Mouse (Mus musculus): ENCODE measurements around the gene Bdnf. TPM values are rescaled to one million over a fixed set of nuclear protein-coding genes. Genes with fewer than 3 reads are reported as not detected.

Bdnf gene
- polyA plus RNA-seq, 1 experiment = 3.3 TPM

GRCm38 (mm10) chr2:109694116-109694837 is 19.8 kb downstream of the Bdnf start:
- peak overlapping the region; percentile 94 for H3K4me2 ChIP-seq (ENCODE audit: low read depth)
- H3ac ChIP-seq (ENCODE audit: control insufficient read depth, insufficient read length) = peak overlapping the region; percentile 67
- peaks cover 51% of the 10 kb centered on the region for H3K79me2 ChIP-seq (ENCODE audit: control insufficient read depth, insufficient read depth)
- TF ChIP-seq MYOG (IDR thresholded peaks at IDR 0.05; ENCODE audit: control insufficient read depth in 1 of 3, insufficient read depth in 1 of 3, insufficient read length in 2 of 3, low read depth in 2 of 3) (peak in 2 of 3 experiments; percentile 25 to 78), USF1 (IDR thresholded peaks at IDR 0.05; ENCODE audit: low read depth) (no peak), MYOD1 (IDR thresholded peaks at IDR 0.05; ENCODE audit: control insufficient read depth in 1 of 3, insufficient read length in 2 of 3, low read depth in 2 of 3) (peak in 2 of 3 experiments; percentile 62 to 67), SRF (IDR thresholded peaks at IDR 0.05; ENCODE audit: control insufficient read depth, insufficient read length, low read depth) (no peak), TCF12 (IDR thresholded peaks at IDR 0.05; ENCODE audit: insufficient read depth, poor library complexity, severe bottlenecking) (no peak), MAX (IDR thresholded peaks at IDR 0.05; ENCODE audit: low read depth) (no peak)
- H3K36me3 ChIP-seq (ENCODE audit: control insufficient read depth, insufficient read depth) = no peaks in the 10 kb centered on the region
- peak overlapping the region; percentile 89 for H3K4me3 ChIP-seq
- H3K27me3 ChIP-seq (ENCODE audit: control insufficient read depth, insufficient read depth, insufficient read length) = no peaks in the 10 kb centered on the region

- Histone ChIP-seq H3ac (ENCODE audit: control insufficient read depth, insufficient read length) (peak overlapping the region; percentile 67), H3K36me3 (ENCODE audit: control insufficient read depth, insufficient read depth) (no peaks in the 10 kb centered on the region), H3K4me3 (peak overlapping the region; percentile 89), H3K79me2 (ENCODE audit: control insufficient read depth, insufficient read depth) (peaks cover 56% of the 10 kb centered on the region), H3K27me3 (ENCODE audit: control insufficient read depth, insufficient read depth, insufficient read length) (no peaks in the 10 kb centered on the region), H3K4me2 (ENCODE audit: low read depth) (peak overlapping the region; percentile 94)
- TF ChIP-seq MYOG (IDR thresholded peaks at IDR 0.05; ENCODE audit: control insufficient read depth in 1 of 3, insufficient read depth in 1 of 3, insufficient read length in 2 of 3, low read depth in 2 of 3) (no peak), POLR2AphosphoS2 (IDR thresholded peaks at IDR 0.05; ENCODE audit: insufficient read length, low read depth) (no peak), REST (IDR thresholded peaks at IDR 0.05; ENCODE audit: insufficient read depth, insufficient read length) (no peak), CEBPB (IDR thresholded peaks at IDR 0.05; ENCODE audit: insufficient read depth, poor library complexity, severe bottlenecking) (no peak), POLR2A (IDR thresholded peaks at IDR 0.05; ENCODE audit: insufficient read length, low read depth) (no peak), MAX (IDR thresholded peaks at IDR 0.05; ENCODE audit: low read depth) (no peak)
Observed at GRCm38 (mm10) chr2:109694838-109695225, 20.3 kb downstream of the Bdnf start.

GRCm38 (mm10) chr2:109697151-109697550 is 22.7 kb downstream of the Bdnf start:
- H3K4me2 ChIP-seq (ENCODE audit: low read depth) = no peak overlapping the region

GRCm38 (mm10) chr2:109700291-109700690 is 25.8 kb downstream of the Bdnf start:
- Histone ChIP-seq H3ac (ENCODE audit: control insufficient read depth, insufficient read length) (no peak overlapping the region), H3K79me2 (ENCODE audit: control insufficient read depth, insufficient read depth) (peaks cover 79% of the 10 kb centered on the region), H3K4me2 (ENCODE audit: low read depth) (no peak overlapping the region), H3K4me3 (no peak overlapping the region), H3K36me3 (ENCODE audit: control insufficient read depth, insufficient read depth) (no peaks in the 10 kb centered on the region), H3K27me3 (ENCODE audit: control insufficient read depth, insufficient read depth, insufficient read length) (no peaks in the 10 kb centered on the region)
- TF ChIP-seq USF1 (IDR thresholded peaks at IDR 0.05; ENCODE audit: low read depth) (no peak), POLR2AphosphoS2 (IDR thresholded peaks at IDR 0.05; ENCODE audit: insufficient read length, low read depth) (no peak), REST (IDR thresholded peaks at IDR 0.05; ENCODE audit: insufficient read depth, insufficient read length) (no peak), E2F4 (IDR thresholded peaks at IDR 0.05; ENCODE audit: insufficient read depth) (no peak), TCF3 (IDR thresholded peaks at IDR 0.05; ENCODE audit: insufficient read length, low read depth) (no peak), CEBPB (IDR thresholded peaks at IDR 0.05; ENCODE audit: insufficient read depth, poor library complexity, severe bottlenecking) (0 out of 2 replicates have a peak, but pooled peaks have one; percentile 19), SRF (IDR thresholded peaks at IDR 0.05; ENCODE audit: control insufficient read depth, insufficient read length, low read depth) (no peak)

More at GRCm38 (mm10) chr2:109697151-109697550, 22.7 kb downstream of the Bdnf start:
- Histone ChIP-seq H3K36me3 (ENCODE audit: control insufficient read depth, insufficient read depth) (no peaks in the 10 kb centered on the region), H3K4me3 (no peak overlapping the region), H3K79me2 (ENCODE audit: control insufficient read depth, insufficient read depth) (peaks cover 76% of the 10 kb centered on the region), H3ac (ENCODE audit: control insufficient read depth, insufficient read length) (no peak overlapping the region), H3K27me3 (ENCODE audit: control insufficient read depth, insufficient read depth, insufficient read length) (no peaks in the 10 kb centered on the region)
- TF ChIP-seq POLR2AphosphoS2 (IDR thresholded peaks at IDR 0.05; ENCODE audit: insufficient read length, low read depth) = no peak

GRCm38 (mm10) chr2:109703588-109703987 is 29.1 kb downstream of the Bdnf start:
- Histone ChIP-seq H3K4me3 (no peak overlapping the region), H3K36me3 (ENCODE audit: control insufficient read depth, insufficient read depth) (no peaks in the 10 kb centered on the region), H3K27me3 (ENCODE audit: control insufficient read depth, insufficient read depth, insufficient read length) (no peaks in the 10 kb centered on the region), H3ac (ENCODE audit: control insufficient read depth, insufficient read length) (no peak overlapping the region), H3K4me2 (ENCODE audit: low read depth) (no peak overlapping the region), H3K79me2 (ENCODE audit: control insufficient read depth, insufficient read depth) (peaks cover 60% of the 10 kb centered on the region)
- TF ChIP-seq POLR2AphosphoS2 (IDR thresholded peaks at IDR 0.05; ENCODE audit: insufficient read length, low read depth) = no peak
- no peak for TF ChIP-seq MYOG (IDR thresholded peaks at IDR 0.05; ENCODE audit: control insufficient read depth in 1 of 3, insufficient read depth in 1 of 3, insufficient read length in 2 of 3, low read depth in 2 of 3)
- no peak for TF ChIP-seq TCF12 (IDR thresholded peaks at IDR 0.05; ENCODE audit: insufficient read depth, poor library complexity, severe bottlenecking)
- no peak for TF ChIP-seq MAX (IDR thresholded peaks at IDR 0.05; ENCODE audit: low read depth)
- TF ChIP-seq USF1 (IDR thresholded peaks at IDR 0.05; ENCODE audit: low read depth) = no peak
- TF ChIP-seq TCF3 (IDR thresholded peaks at IDR 0.05; ENCODE audit: insufficient read length, low read depth) = no peak
- TF ChIP-seq POLR2A (IDR thresholded peaks at IDR 0.05; ENCODE audit: insufficient read length, low read depth) = no peak
- TF ChIP-seq E2F4 (IDR thresholded peaks at IDR 0.05; ENCODE audit: insufficient read depth) = no peak
- no peak for TF ChIP-seq MYOD1 (IDR thresholded peaks at IDR 0.05; ENCODE audit: control insufficient read depth in 1 of 3, insufficient read length in 2 of 3, low read depth in 2 of 3)
- TF ChIP-seq SRF (IDR thresholded peaks at IDR 0.05; ENCODE audit: control insufficient read depth, insufficient read length, low read depth) = no peak
- no peak for TF ChIP-seq REST (IDR thresholded peaks at IDR 0.05; ENCODE audit: insufficient read depth, insufficient read length)
- no peak for TF ChIP-seq CEBPB (IDR thresholded peaks at IDR 0.05; ENCODE audit: insufficient read depth, poor library complexity, severe bottlenecking)

All from myocyte (in vitro differentiated cells).